Mouse (Mus musculus): Measurements from ENCODE around the gene Zfp563.
A peak's percentile ranks its signal among the peaks of the same experiment; 100 is the strongest.

The Zfp563 gene

GRCm38 (mm10) chr17:33089220-33089949, at the start of gene Zfp563:
Zfp563 (plus strand) TSS chr17:33089310.
- DNase-seq (ENCODE audit: low read depth, low spot score), result peak; percentile 84

- DNase-seq (ENCODE audit: low read depth, low spot score), result no peak
Observed at GRCm38 (mm10) chr17:33058791-33059190, 30.3 kb upstream of the Zfp563 start.

GRCm38 (mm10) chr17:33063001-33063400, 26.1 kb upstream of the Zfp563 start:
- DNase-seq (ENCODE audit: low read depth, low spot score), result no peak

- no peak for DNase-seq (ENCODE audit: low read depth, low spot score)
Observed at GRCm38 (mm10) chr17:33067958-33068357, 21.2 kb upstream of the Zfp563 start, which contains the start of gene 4921501E09Rik. 4921501E09Rik (minus strand) TSS chr17:33068058.

GRCm38 (mm10) chr17:33091630-33092029, 2.5 kb downstream of the Zfp563 start:
- DNase-seq (ENCODE audit: low read depth, low spot score), result no peak

- peak; percentile 60 for DNase-seq (ENCODE audit: low read depth, low spot score)
Observed at GRCm38 (mm10) chr17:33092391-33093193, 3.5 kb downstream of the Zfp563 start.

- no peak for DNase-seq (ENCODE audit: low read depth, low spot score)
Observed at GRCm38 (mm10) chr17:33097396-33097795, 8.3 kb downstream of the Zfp563 start.

- DNase-seq (ENCODE audit: low read depth, low spot score), result no peak
Observed at GRCm38 (mm10) chr17:33124546-33124945, 35.4 kb downstream of the Zfp563 start.

- no peak for DNase-seq (ENCODE audit: low read depth, low spot score)
Observed at GRCm38 (mm10) chr17:33126257-33126656, 37.1 kb downstream of the Zfp563 start.

- DNase-seq (ENCODE audit: low read depth, low spot score), result no peak
Observed at GRCm38 (mm10) chr17:33139261-33139820, 50.2 kb downstream of the Zfp563 start, which contains the start of gene Morc2b. Morc2b (minus strand) TSS chr17:33139683.

Measured in brain, embryonic 18.5 days (tissue).